Mouse (Mus musculus): ENCODE results near the gene Dbt. TPM values are rescaled to one million over a fixed set of nuclear protein-coding genes. Genes with fewer than 3 reads are reported as not detected.
A peak's percentile ranks its signal among the peaks of the same experiment; 100 is the strongest.
"Not testable (repeated sequence)": the region's sequence is repeated elsewhere in the genome, so short reads cannot be mapped to it uniquely, and the experiment has no call there.

Dbt gene
- polyA plus RNA-seq, 1 experiment from 2014 or later = 15.0 TPM

- no peak overlapping the region for H3K4me3 ChIP-seq (ENCODE audit: low read depth, low read length)
- ATAC-seq = peak; percentile 66
- no peaks in the 10 kb centered on the region for H3K4me1 ChIP-seq (ENCODE audit: insufficient read depth)
- TF ChIP-seq CTCF (IDR thresholded peaks at IDR 0.05; ENCODE audit: low read depth) = no peak
- TF ChIP-seq EP300 (IDR thresholded peaks at IDR 0.05; ENCODE audit: low read depth) = 0 out of 2 replicates have a peak, but pooled peaks have one; percentile 21
- H3K9me3 ChIP-seq (ENCODE audit: low read length) = no peaks in the 10 kb centered on the region
- peaks cover 27% of the 10 kb centered on the region for H3K36me3 ChIP-seq (replicated peaks; ENCODE audit: insufficient read depth, low read length)
- peak overlapping the region; percentile 26; the same call in 1 of the 2 replicates for H3K4me2 ChIP-seq (ENCODE audit: low read depth, low read length)
- 41% methylated on average over 16 of the region's 16 CpGs for WGBS (ENCODE audit: insufficient replicate concordance)
- no peaks in the 10 kb centered on the region for H3K27me3 ChIP-seq (ENCODE audit: insufficient read depth, low read length)
- DNase-seq = peak; percentile 54
- no peak overlapping the region for H3K27ac ChIP-seq (ENCODE audit: low read depth)
- H3K9ac ChIP-seq (replicated peaks) = no peak overlapping the region
These were observed 23.7 kb downstream of the Dbt start for GRCm38 (mm10) chr3:116536428-116537199.

- Histone ChIP-seq H3K27me3 (ENCODE audit: insufficient read depth, low read length) (no peaks in the 10 kb centered on the region), H3K4me2 (ENCODE audit: low read depth, low read length) (no peak overlapping the region), H3K4me1 (ENCODE audit: insufficient read depth) (no peaks in the 10 kb centered on the region), H3K4me3 (ENCODE audit: low read depth, low read length) (no peak overlapping the region), H3K9ac (replicated peaks) (no peak overlapping the region), H3K9me3 (ENCODE audit: low read length) (no peaks in the 10 kb centered on the region), H3K36me3 (replicated peaks; ENCODE audit: insufficient read depth, low read length) (peaks cover 27% of the 10 kb centered on the region), H3K27ac (ENCODE audit: low read depth) (no peak overlapping the region)
- no peak for DNase-seq
- TF ChIP-seq CTCF (IDR thresholded peaks at IDR 0.05; ENCODE audit: low read depth) (no peak), EP300 (IDR thresholded peaks at IDR 0.05; ENCODE audit: low read depth) (no peak)
- no peak for ATAC-seq
- 81% methylated on average over 6 of the region's 6 CpGs for WGBS (ENCODE audit: insufficient replicate concordance)
These were observed 24.3 kb downstream of the Dbt start for GRCm38 (mm10) chr3:116537200-116537573.

GRCm38 (mm10) chr3:116542070-116542469 lies 29.2 kb downstream of the Dbt start:
- H3K27ac ChIP-seq (ENCODE audit: low read depth) = no peak overlapping the region
- no peaks in the 10 kb centered on the region for H3K27me3 ChIP-seq (ENCODE audit: insufficient read depth, low read length)
- no peak overlapping the region for H3K4me3 ChIP-seq (ENCODE audit: low read depth, low read length)
- WGBS (ENCODE audit: insufficient replicate concordance) = 30% methylated on average over 2 of the region's 2 CpGs
- H3K9ac ChIP-seq (replicated peaks) = no peak overlapping the region
- DNase-seq = no peak
- no peak overlapping the region for H3K4me2 ChIP-seq (ENCODE audit: low read depth, low read length)
- H3K9me3 ChIP-seq (ENCODE audit: low read length) = no peaks in the 10 kb centered on the region
- peaks cover 23% of the 10 kb centered on the region; the same call in 1 of the 2 replicates for H3K36me3 ChIP-seq (replicated peaks; ENCODE audit: insufficient read depth, low read length)
- TF ChIP-seq CTCF (IDR thresholded peaks at IDR 0.05; ENCODE audit: low read depth) = no peak
- no peak for TF ChIP-seq EP300 (IDR thresholded peaks at IDR 0.05; ENCODE audit: low read depth)
- H3K4me1 ChIP-seq (ENCODE audit: insufficient read depth) = no peaks in the 10 kb centered on the region
- no peak for ATAC-seq

DNA sequence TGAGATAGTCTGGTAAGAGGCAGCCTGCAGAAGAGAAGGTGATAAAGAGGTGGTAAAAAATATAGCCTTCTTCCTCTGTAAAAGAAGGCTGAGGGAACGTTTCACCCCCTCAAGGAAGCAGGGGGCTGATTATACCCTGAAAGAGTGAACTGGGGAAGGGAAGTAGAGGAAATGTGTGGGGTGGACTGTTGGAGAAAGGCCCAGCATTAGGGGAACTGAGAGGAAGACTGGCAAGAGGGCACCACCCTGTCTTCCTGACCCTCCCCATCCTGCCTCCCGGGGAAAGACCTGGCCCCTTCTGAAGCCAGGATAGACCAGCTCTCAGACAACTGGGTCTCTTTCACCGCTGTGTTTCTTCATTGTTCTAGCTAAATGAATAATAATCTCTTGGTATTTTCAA lies 29.7 kb downstream of the Dbt start:
- ATAC-seq (no peak), DNase-seq (no peak)
- WGBS (ENCODE audit: insufficient replicate concordance) = 38% methylated on average over 3 of the region's 3 CpGs
- H3K27me3 ChIP-seq (ENCODE audit: insufficient read depth, low read length) = no peaks in the 10 kb centered on the region
- no peak overlapping the region for H3K9ac ChIP-seq (replicated peaks)
- no peak for TF ChIP-seq CTCF (IDR thresholded peaks at IDR 0.05; ENCODE audit: low read depth)
- TF ChIP-seq EP300 (IDR thresholded peaks at IDR 0.05; ENCODE audit: low read depth) = no peak
- no peaks in the 10 kb centered on the region for H3K4me1 ChIP-seq (ENCODE audit: insufficient read depth)
- no peak overlapping the region for H3K4me3 ChIP-seq (ENCODE audit: low read depth, low read length)
- H3K4me2 ChIP-seq (ENCODE audit: low read depth, low read length) = no peak overlapping the region
- no peaks in the 10 kb centered on the region for H3K9me3 ChIP-seq (ENCODE audit: low read length)
- H3K27ac ChIP-seq (ENCODE audit: low read depth) = no peak overlapping the region
- H3K36me3 ChIP-seq (replicated peaks; ENCODE audit: insufficient read depth, low read length) = peaks cover 23% of the 10 kb centered on the region; the same call in 1 of the 2 replicates

DNA sequence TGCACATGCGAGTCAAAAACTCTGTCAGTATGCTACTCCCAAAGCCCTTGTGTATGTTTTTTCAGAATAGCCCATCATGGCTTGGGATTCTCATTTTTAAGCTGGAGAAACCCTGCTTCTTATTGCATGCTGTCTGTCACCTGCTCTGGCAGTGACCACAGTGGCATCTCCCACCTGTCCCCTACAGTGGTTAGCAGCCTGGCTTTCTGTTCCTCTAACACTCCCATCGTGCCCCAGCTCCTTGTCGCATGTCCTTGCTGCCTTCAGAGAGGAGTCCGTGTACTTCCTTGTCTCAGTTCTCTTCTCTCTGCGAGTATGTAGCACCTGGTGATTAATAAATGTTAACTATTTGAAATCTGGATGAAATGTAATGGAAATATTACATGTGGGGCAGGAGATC lies 34.6 kb downstream of the Dbt start:
- H3K4me3 ChIP-seq (ENCODE audit: low read depth, low read length) = no peak overlapping the region
- H3K9ac ChIP-seq (replicated peaks) = no peak overlapping the region
- DNase-seq (no peak), ATAC-seq (no peak)
- H3K9me3 ChIP-seq (ENCODE audit: low read length) = no peaks in the 10 kb centered on the region
- no peaks in the 10 kb centered on the region for H3K4me1 ChIP-seq (ENCODE audit: insufficient read depth)
- no peak overlapping the region for H3K27ac ChIP-seq (ENCODE audit: low read depth)
- WGBS (ENCODE audit: insufficient replicate concordance) = 77% methylated on average over 5 of the region's 5 CpGs
- TF ChIP-seq CTCF (IDR thresholded peaks at IDR 0.05; ENCODE audit: low read depth) = no peak
- no peak for TF ChIP-seq EP300 (IDR thresholded peaks at IDR 0.05; ENCODE audit: low read depth)
- no peak overlapping the region for H3K4me2 ChIP-seq (ENCODE audit: low read depth, low read length)
- no peaks in the 10 kb centered on the region for H3K27me3 ChIP-seq (ENCODE audit: insufficient read depth, low read length)
- peaks cover 19% of the 10 kb centered on the region for H3K36me3 ChIP-seq (replicated peaks; ENCODE audit: insufficient read depth, low read length)

- 90% methylated on average over 5 of the region's 5 CpGs for WGBS (ENCODE audit: insufficient replicate concordance)
- H3K9me3 ChIP-seq (ENCODE audit: low read length) = no peaks in the 10 kb centered on the region
These were observed 38.5 kb downstream of the Dbt start for GRCm38 (mm10) chr3:116551362-116551761.

DNA sequence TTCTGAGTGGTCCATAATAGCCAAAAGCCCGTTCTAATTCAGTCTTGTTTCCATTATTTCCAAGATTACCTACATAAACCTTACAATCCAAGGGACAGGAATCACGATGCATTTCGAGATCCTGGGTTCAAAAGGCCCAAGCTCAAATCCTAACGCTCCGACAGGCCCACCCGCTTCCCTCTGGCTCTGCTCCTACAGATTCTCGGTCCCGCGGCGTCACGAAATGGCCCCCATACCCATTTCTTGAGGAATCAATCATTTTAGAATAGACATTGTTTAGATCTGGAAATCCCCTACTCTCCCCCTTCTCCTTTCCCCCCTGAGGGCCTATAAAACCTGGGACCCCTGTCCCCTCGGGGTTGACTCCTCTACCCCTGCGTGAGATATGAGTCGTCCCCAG lies 48.4 kb downstream of the Dbt start:
- not testable (repeated sequence) for DNase-seq; H3K36me3 ChIP-seq (replicated peaks; ENCODE audit: insufficient read depth, low read length); H3K4me2 ChIP-seq (ENCODE audit: low read depth, low read length); H3K9me3 ChIP-seq (ENCODE audit: low read length); H3K9ac ChIP-seq (replicated peaks); H3K27me3 ChIP-seq (ENCODE audit: insufficient read depth, low read length); H3K4me3 ChIP-seq (ENCODE audit: low read depth, low read length); H3K27ac ChIP-seq (ENCODE audit: low read depth); ATAC-seq
- WGBS (ENCODE audit: insufficient replicate concordance) = 93% methylated on average over 13 of the region's 14 CpGs
- H3K4me1 ChIP-seq (ENCODE audit: insufficient read depth) = peaks cover 11% of the 10 kb centered on the region

More at GRCm38 (mm10) chr3:116551362-116551761, 38.5 kb downstream of the Dbt start:
- H3K4me3 ChIP-seq (ENCODE audit: low read depth, low read length) = no peak overlapping the region
- H3K4me1 ChIP-seq (ENCODE audit: insufficient read depth) = no peaks in the 10 kb centered on the region
- TF ChIP-seq EP300 (IDR thresholded peaks at IDR 0.05; ENCODE audit: low read depth) (no peak), CTCF (IDR thresholded peaks at IDR 0.05; ENCODE audit: low read depth) (no peak)
- H3K4me2 ChIP-seq (ENCODE audit: low read depth, low read length) = no peak overlapping the region
- no peak overlapping the region for H3K9ac ChIP-seq (replicated peaks)
- no peak for ATAC-seq
- no peak for DNase-seq
- H3K27ac ChIP-seq (ENCODE audit: low read depth) = no peak overlapping the region
- no peaks in the 10 kb centered on the region for H3K27me3 ChIP-seq (ENCODE audit: insufficient read depth, low read length)
- peaks cover 11% of the 10 kb centered on the region for H3K36me3 ChIP-seq (replicated peaks; ENCODE audit: insufficient read depth, low read length)

Data from liver, postnatal 0 days (tissue).